Mouse (Mus musculus) lung, postnatal 0 days (tissue): ENCODE measurements at regions not wholly inside any gene's neighbourhood (a gene's known extent, or its start where the extent isn't known, plus 50 kb on each side); places are given as distances from the start of the nearest gene placed in this dataset.

Experiments
- CTCF ChIP-seq: IDR thresholded peaks from 2 replicates; pipeline ENCODE4 v1.5.1; 2016; ENCODE audit warnings: antibody characterized with exemption, mild to moderate bottlenecking
- EP300 ChIP-seq: IDR thresholded peaks from 2 replicates; pipeline ENCODE4 v1.6.1; 2016; ENCODE audit warnings: antibody characterized with exemption, mild to moderate bottlenecking, control low read depth

GRCm38 (mm10) chr3:147966827-147967226, 1023.5 kb downstream of the Adgrl2 start:
- TF ChIP-seq CTCF = no peak
- no peak for TF ChIP-seq EP300
